Mouse (Mus musculus): Measurements from ENCODE around the gene Fars2.

Gene Fars2

GRCm38 (mm10) chr13:36469412-36470125 lies 352.4 kb downstream of the Fars2 start:
- DNase-seq, result no peak

DNA sequence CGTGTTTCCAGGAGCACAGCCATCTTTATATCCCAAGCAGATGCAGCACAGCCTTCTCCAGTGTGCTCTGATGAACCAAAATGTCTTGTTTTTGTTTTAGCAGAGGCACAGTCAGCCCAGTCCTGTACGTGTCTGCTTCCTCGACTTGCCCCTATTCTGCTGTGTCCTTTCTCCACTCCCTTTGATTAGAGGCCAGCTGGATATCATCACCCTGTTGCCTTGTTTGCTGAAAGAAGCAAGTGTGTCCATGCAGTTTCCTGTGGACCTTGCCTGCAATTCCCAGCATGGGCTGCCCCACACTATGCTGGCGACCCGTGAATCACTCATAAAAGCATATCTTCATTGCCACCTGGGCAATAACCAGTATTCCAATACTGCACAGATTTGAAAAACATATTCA lies 360.4 kb downstream of the Fars2 start:
- no peak for DNase-seq

DNA sequence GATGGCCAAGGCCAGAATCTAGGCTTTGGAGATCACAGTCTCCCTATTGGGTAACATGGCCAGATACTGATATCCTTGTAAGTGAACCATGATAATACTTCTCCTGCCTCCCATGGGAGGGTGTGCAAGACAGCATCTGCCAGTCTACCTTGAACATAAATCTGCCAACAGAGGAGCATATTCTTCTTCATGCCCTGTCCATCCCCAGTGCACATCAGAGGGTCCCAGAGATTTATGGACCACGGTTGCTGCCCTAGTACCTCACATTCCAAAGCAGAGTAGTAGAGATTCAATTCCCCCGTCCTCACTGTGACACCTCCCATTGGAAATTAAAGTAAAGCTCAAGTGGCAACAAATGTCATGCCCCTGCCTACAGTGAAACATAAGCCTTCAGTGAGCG lies 361.0 kb downstream of the Fars2 start:
- no peak for DNase-seq

DNA sequence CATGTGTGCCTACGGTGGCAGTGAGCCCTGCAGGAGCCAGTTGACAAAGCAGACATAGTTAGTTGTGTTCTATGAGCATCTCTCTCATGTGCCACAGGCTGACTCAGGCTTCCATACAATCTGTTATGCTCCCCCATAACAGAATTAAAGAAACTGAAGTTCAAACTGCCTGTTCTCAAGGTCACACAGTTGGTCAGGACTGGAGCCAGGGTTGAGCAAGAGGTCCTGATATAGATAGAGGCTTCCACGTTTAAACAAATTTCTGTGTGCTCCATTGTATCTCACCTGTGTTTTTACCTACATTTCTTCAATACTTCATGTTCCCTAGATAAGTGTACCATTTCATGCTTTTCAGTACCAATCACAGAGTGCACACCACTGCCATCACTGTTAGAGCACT lies 362.9 kb downstream of the Fars2 start:
- DNase-seq, result no peak

DNA sequence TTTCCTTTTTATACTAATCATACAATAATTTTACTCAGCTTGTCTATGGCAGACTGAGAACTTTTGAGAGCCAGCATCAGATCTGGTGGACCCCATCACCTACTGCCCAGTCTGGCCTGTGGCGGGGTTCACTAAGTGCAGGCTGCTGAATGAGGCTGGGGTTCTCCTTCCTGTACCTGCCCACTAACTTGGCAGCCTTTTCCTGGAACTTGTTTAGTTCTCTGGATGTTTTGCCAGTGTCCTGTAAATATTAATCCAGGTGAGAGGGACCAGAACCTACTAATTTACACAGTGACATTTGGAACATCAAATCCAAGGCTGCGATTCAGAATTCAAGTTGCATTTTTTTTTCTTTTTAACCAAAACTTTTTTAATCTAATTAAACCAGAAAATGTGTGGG lies 367.2 kb downstream of the Fars2 start:
- DNase-seq, result no peak

DNA sequence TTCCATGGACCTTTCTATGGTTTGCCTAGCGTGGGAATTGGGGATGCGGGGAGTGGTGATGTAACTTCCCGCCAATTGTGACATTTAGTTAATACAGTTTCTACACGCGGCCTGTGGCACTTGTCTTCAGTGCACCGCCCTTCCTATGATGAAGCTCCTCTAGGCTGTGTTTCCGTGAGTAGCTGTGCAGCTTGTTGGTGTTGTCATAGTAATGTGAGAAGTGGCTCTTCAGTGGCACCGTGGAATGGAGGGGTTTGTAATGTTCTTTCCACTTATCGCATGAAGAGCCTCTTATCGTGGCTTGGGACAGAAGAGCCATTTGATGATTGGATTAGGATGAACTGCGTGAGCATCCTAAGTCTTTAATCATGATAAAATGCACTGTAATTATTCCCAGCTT lies 369.5 kb downstream of the Fars2 start:
- no peak for DNase-seq

GRCm38 (mm10) chr13:36489365-36489764 lies 372.2 kb downstream of the Fars2 start:
- DNase-seq, result no peak

DNA sequence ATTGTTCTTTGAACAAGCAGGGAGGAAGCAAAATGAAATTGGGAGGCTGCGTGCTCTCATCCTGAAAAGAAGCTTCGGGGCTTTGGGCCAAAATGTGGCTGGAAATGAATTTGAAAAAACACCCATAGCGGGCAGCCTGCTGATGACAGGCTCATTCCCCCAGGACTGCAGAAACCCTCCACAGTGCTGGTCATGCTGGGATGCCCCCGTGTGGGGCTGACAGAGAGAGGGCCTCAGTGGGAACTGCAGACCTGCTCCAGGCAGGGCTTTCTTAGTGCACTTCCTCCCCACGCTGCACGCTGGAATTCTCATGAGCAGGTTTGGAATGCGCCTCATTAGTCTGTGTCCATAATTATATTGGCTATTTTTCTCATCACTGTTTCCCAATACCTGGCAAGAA lies 373.4 kb downstream of the Fars2 start:
- DNase-seq, result peak; percentile 24

DNA sequence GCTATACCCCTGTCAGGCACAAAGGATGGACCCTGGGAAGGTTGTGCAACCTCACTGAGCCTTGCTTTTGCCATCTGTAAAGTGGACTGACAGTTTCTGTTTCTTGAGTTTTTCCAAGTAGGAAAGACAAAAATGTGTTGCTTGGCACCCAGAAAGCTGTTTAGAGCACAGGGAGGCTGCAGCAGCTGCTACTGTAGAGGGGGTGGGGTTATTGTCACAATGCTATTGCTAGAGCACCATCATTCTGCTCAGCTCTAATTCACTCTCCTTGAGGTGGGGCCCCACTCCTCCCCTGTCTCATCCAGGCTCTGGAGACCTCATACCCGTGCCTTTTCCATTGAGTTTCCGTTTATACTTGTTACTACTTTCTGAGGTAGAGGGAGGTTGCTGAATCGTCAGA lies 375.2 kb downstream of the Fars2 start:
- peak; percentile 20 for DNase-seq

DNA sequence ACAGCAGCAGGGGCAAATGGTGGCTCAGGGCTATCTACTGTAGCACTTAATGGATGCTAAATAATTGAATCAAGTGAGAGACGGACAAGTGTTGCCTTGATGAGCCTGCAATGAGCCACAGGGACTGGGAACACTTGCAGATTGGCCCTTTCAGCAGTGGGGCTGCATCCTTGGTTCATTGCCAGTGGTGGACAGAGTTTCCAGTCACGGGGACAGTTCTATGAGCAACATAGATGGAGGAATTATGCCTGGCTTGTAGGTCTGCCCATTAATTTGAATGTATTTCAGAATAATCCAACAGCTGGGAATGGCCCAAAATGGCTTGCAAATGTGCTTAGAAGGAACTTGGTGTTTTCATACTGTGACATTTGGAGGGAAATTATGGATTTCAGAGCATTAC lies 376.1 kb downstream of the Fars2 start:
- DNase-seq, result peak; percentile 17

DNA sequence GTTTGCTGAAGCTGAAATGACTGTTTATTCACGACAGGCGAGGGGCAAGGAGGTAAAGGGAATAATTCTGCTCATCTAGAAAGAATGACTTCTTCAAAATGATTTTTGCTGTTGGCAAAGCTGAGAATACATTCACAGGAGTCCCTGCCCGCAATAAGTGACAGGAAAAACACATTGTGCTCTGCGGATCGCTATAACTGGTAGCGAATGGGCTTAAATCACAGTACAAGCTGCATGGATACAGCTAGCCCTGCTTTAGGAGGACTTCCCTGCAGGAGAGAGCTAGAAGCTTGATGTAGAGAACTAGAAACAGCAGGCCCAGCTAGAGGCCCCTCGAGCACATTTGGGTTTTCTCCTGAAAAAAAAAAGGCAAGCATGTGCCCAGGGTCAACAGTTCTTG lies 376.6 kb downstream of the Fars2 start:
- DNase-seq, result peak; percentile 33

DNA sequence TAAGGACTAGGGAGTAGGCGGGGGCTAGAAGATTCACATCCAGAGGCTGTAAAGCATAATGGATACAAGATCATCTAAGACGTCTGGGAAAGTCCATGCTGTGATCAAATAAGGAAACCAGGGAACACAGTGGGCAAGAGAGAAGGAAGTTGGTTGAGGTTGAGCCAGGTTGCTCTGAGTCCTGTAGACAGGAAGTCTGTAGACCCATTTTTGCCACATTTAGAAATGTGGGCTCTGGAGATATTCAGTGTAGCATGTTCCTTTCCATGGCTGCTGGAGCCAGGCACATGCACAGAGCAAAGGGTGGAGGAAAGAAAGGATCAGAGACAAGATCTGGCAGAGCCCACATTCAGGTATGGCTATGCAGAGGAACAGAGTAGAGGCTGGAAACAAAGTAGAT lies 378.8 kb downstream of the Fars2 start:
- DNase-seq, result no peak

- DNase-seq, result no peak
Observed at GRCm38 (mm10) chr13:36497346-36497745, 380.1 kb downstream of the Fars2 start.

DNA sequence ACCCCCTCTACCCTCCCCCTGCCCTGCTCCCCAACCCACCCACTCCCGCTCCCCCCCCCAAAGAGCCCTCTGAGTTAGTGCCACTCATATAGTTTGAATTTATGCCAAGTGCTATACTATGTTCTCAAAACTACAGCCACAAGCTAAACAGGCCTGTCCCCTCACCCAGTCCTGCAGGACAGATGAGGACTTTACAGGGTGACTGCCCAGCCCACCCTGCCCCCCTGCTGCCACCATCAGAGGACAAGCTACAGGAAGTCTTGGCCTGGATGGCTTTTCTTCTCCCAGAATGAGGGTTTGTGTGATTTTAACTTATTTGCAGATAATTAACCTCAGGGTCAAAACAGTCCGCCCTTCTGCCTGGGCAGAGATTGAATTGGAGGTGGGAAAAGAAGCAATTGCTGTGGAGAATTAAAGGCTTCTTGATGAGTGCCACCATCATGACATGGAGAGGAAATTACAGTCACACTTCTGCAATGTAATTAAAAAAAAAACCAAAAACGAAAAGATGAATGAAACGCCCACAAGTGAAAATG lies 383.2 kb downstream of the Fars2 start:
- no peak for DNase-seq

DNA sequence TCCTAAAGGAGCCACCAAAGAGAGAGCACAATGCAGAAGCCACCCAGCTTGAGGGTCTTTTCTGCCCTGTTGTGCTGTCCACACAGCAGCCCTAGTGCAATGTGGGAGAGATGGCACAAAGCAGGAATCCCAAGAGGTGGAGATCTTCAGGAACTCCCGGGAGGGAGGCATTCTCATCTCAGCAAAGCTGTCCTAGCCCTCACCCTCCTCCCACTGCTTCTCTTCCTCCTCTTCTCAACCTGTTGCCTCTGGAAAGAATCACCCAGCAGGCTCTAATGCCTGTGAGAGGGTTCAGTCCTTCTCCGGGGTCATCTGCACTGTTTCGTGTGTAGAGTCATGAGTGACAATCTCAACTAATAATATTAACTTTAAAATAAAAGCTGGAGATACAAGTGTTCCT lies 386.3 kb downstream of the Fars2 start:
- DNase-seq, result peak; percentile 39

DNA sequence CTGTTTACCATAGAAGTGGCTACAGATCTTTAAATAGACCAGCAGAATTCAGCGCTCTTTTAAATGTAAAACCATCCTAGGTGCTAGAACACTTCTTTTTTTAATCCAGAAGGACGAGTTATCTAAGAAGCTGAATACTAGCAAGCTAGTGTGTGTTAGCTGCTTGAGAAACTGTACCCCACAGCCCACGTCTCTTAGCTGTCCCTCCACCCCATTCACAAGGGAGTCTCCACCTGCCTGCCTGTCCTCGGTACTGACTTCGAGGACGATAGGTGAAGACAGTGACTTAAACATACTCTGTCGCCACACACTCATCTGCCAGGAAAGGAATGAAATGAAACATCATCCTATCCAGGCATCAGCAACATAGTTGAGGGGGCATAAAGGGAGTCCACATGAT lies 386.8 kb downstream of the Fars2 start:
- DNase-seq, result peak; percentile 19

- peak; percentile 33 for DNase-seq
Observed at GRCm38 (mm10) chr13:36505730-36506129, 388.5 kb downstream of the Fars2 start.

DNA sequence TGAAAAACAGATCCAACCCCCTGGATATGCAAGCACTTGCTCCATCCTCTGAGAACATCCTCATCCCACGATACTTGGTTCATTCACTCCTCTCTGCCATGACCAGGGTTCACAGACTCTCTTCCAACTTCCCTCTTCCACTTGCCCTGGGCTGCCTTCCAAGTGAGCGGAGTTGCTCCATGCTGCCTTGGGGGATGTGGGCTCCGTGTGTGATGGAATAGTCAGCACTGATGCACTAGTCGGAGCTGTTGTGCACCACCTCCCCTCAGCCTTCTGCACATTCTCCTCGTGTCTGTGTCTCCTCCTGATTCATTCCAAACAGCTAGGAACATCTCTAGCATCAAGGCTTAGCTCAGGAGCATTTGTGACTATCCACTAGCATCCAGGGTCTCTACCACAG lies 389.1 kb downstream of the Fars2 start:
- peak; percentile 63 for DNase-seq

GRCm38 (mm10) chr13:36510161-36510560 lies 392.9 kb downstream of the Fars2 start:
- no peak for DNase-seq

- no peak for DNase-seq
Observed at GRCm38 (mm10) chr13:36513126-36513525, 395.9 kb downstream of the Fars2 start.

DNA sequence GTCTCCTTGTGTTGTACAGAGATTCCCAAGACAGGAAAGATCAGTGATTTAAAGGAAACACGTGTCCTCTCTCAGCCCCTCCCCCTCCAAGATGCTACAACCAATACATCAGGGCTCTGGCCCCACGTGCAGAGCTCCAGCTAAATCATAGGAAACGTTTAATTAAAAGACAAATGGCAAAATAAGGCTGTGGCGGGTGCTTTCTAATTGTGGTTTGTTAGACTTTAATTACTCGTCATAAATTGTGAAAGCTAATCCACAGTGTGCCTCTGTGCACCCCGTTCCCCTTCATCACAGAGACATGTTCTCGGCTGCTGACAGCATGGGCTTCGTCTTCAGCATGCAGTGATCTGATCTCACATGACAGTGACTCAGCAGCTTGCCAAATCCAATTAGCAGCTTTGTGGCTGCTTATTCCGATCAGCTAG lies 400.9 kb downstream of the Fars2 start:
- DNase-seq, result no peak

GRCm38 (mm10) chr13:36527761-36528160 lies 410.5 kb downstream of the Fars2 start:
- DNase-seq, result no peak

GRCm38 (mm10) chr13:36528223-36528895 lies 411.1 kb downstream of the Fars2 start:
- DNase-seq, result peak; percentile 38

DNA sequence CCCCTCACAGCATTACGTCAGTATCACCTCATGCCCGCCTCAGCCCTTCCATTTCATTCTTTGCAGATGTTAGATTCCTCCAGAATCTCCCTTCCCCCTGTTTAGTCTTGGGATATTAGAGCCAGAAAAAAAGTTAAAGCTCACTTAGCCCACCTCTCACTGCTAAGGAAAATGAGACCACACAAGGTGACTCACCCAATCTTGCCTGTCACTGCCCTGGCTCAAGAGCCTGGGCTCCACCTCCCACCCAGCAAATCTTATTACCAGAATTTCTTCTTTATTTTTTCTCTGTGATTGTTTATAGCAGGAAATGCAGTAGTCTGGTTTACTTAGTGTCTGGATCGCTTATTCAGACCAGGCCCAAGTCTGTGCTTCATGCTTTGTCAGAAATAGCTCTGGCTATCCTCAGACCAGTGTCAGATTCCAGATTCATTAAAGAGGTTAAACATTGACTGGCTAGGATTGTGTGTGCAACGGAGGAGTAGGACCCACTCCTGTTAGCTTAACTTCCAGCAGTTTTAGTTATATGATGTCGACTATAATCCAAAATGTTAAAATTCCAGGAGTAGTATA lies 412.3 kb downstream of the Fars2 start:
- no peak for DNase-seq
